Mouse (Mus musculus) CH12.LX (cell line): Measurements from ENCODE around the gene Me3.

Experiments used
- CHD2 ChIP-seq: IDR thresholded peaks from 2 replicates; pipeline ENCODE4 v1.6.1; 2011; ENCODE audit warnings: low read length, improper control_type of control experiment
- CTCF ChIP-seq, 2 experiments: IDR thresholded peaks in 1 of 2; conservative IDR thresholded peaks in 1 of 2; 2 replicates each; pipeline ENCODE4 v1.5.1; 2011 to 2012; ENCODE audit warnings: low read depth in 2 of 2, low read length in 2 of 2, improper control_type of control experiment in 1 of 2, inconsistent platforms in 1 of 2, mild to moderate bottlenecking in 1 of 2, moderate library complexity in 1 of 2
- E2F4 ChIP-seq: IDR thresholded peaks from 2 replicates; pipeline ENCODE4 v1.6.1; 2011; ENCODE audit warnings: low read depth, low read length, improper control_type of control experiment; ENCODE audit not compliant: insufficient replicate concordance
- ELF1 ChIP-seq: IDR thresholded peaks from 2 replicates; pipeline ENCODE4 v1.6.1; 2014; ENCODE audit warnings: low read depth, mild to moderate bottlenecking, inconsistent platforms, low read length, improper control_type of control experiment
- EP300 ChIP-seq: IDR thresholded peaks from 2 replicates; pipeline ENCODE4 v1.6.1; 2011; ENCODE audit warnings: low read length, improper control_type of control experiment
- MAFK ChIP-seq: IDR thresholded peaks from 2 replicates; pipeline ENCODE4 v1.6.1; 2011; ENCODE audit warnings: low read length, improper control_type of control experiment; ENCODE audit not compliant: insufficient replicate concordance
- NRF1 ChIP-seq: IDR thresholded peaks from 2 replicates; pipeline ENCODE4 v1.6.1; 2014; ENCODE audit warnings: low read depth, mild to moderate bottlenecking, inconsistent platforms, low read length, improper control_type of control experiment, moderate library complexity
- PAX5 ChIP-seq: IDR thresholded peaks from 2 replicates; pipeline ENCODE4 v1.6.1; 2012; ENCODE audit warnings: low read length, inconsistent platforms, mixed read lengths
- POLR2A ChIP-seq: IDR thresholded peaks from 2 replicates; pipeline ENCODE4 v1.6.1; 2011; ENCODE audit warnings: low read depth, mild to moderate bottlenecking, improper control_type of control experiment, low read length
- SMC3 ChIP-seq: IDR thresholded peaks from 2 replicates; pipeline ENCODE4 v1.6.1; 2011; ENCODE audit warnings: low read depth, low read length, improper control_type of control experiment
- UBTF ChIP-seq: IDR thresholded peaks from 2 replicates; pipeline ENCODE4 v1.6.1; 2012; ENCODE audit warnings: low read depth, mild to moderate bottlenecking, inconsistent platforms, low read length, improper control_type of control experiment, moderate library complexity
- USF2 ChIP-seq: conservative IDR thresholded peaks from 2 replicates; pipeline ENCODE4 v1.6.1; 2011; ENCODE audit warnings: low read depth, low read length, improper control_type of control experiment
- ZKSCAN1 ChIP-seq: IDR thresholded peaks from 2 replicates; pipeline ENCODE4 v1.6.1; 2012; ENCODE audit warnings: low read depth, inconsistent platforms, low read length, improper control_type of control experiment, borderline replicate concordance
- ZNF384 ChIP-seq: IDR thresholded peaks from 2 replicates; pipeline ENCODE4 v1.6.1; 2012; ENCODE audit warnings: low read depth, low read length, improper control_type of control experiment, inconsistent platforms

DNA sequence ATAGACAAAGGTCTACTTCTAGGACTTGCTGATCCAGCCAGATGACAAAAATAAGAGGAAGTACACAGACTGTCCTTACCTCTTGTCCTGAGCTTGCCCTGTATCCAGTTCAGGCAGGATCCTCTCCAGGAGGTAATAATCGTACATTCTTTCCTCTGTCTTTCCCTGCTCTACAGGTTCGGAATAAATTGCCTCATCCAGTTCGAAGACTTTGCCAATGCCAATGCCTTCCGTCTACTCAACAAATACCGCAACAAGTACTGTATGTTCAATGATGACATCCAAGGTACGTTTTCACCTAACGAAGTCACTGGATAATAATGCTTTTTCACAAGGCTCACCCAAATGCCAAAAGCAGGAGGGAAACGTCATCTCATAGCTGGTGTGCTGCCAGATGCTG, 201.3 kb downstream of the Me3 start:
- no peak for TF ChIP-seq CTCF (conservative IDR thresholded peaks at IDR 0.05 in 1 of 2, IDR thresholded peaks at IDR 0.05 in 1 of 2; ENCODE audit: low read depth in 2 of 2, low read length in 2 of 2)
- no peak for TF ChIP-seq ZKSCAN1
- TF ChIP-seq MAFK = no peak
- no peak for TF ChIP-seq POLR2A
- TF ChIP-seq EP300 = no peak
- TF ChIP-seq NRF1 = no peak
- no peak for TF ChIP-seq E2F4
- TF ChIP-seq CHD2 = no peak
- no peak for TF ChIP-seq USF2
- no peak for TF ChIP-seq ZNF384
- TF ChIP-seq SMC3 = no peak
- no peak for TF ChIP-seq UBTF
- TF ChIP-seq ELF1 = no peak
- no peak for TF ChIP-seq PAX5
